Mouse (Mus musculus) myocyte (in vitro differentiated cells): Measurements from ENCODE around the gene Lrrc1. TPM values are rescaled to one million over a fixed set of nuclear protein-coding genes. Genes with fewer than 3 reads are reported as not detected.

Experiments used
- H3K27me3 ChIP-seq: one replicate; pipeline ENCODE4 v1.6.1; 2011; ENCODE audit not compliant: control insufficient read depth, insufficient read depth, insufficient read length
- H3K36me3 ChIP-seq: one replicate; pipeline ENCODE4 v1.6.1; 2011; ENCODE audit not compliant: control insufficient read depth, insufficient read depth
- H3K4me2 ChIP-seq: one replicate; pipeline ENCODE4 v1.6.1; 2011; ENCODE audit warnings: low read depth, control low read depth
- H3K4me3 ChIP-seq: one replicate; pipeline ENCODE4 v1.5.1; 2011; ENCODE audit warnings: mild to moderate bottlenecking, control low read depth, moderate library complexity
- H3K79me2 ChIP-seq: one replicate; pipeline ENCODE4 v1.6.1; 2011; ENCODE audit not compliant: control insufficient read depth, insufficient read depth
- H3ac ChIP-seq: one replicate; pipeline ENCODE4 v1.6.1; 2011; ENCODE audit not compliant: control insufficient read depth, insufficient read length
- CEBPB ChIP-seq: IDR thresholded peaks from 2 replicates; pipeline ENCODE4 v1.6.1; 2011; ENCODE audit warnings: mild to moderate bottlenecking, moderate library complexity; ENCODE audit not compliant: poor library complexity, insufficient read depth, severe bottlenecking
- E2F4 ChIP-seq: IDR thresholded peaks from one replicate; pipeline ENCODE4 v1.6.1; 2011; ENCODE audit warnings: mild to moderate bottlenecking, control low read depth, moderate library complexity; ENCODE audit not compliant: insufficient read depth
- MAX ChIP-seq: IDR thresholded peaks from one replicate; pipeline ENCODE4 v1.6.1; 2011; ENCODE audit warnings: low read depth, mild to moderate bottlenecking, control low read depth
- MYOD1 ChIP-seq, 3 experiments: IDR thresholded peaks; one replicate each; pipeline ENCODE4 v1.6.1; 2011; ENCODE audit warnings: control low read depth in 2 of 3, low read depth in 2 of 3, mild to moderate bottlenecking in 2 of 3, moderate library complexity in 1 of 3; ENCODE audit not compliant: insufficient read length in 2 of 3, control insufficient read depth in 1 of 3
- MYOG ChIP-seq, 3 experiments: IDR thresholded peaks; one replicate each; pipeline ENCODE4 v1.6.1; 2011; ENCODE audit warnings: control low read depth in 2 of 3, low read depth in 2 of 3, mild to moderate bottlenecking in 2 of 3; ENCODE audit not compliant: insufficient read length in 2 of 3, control insufficient read depth in 1 of 3, insufficient read depth in 1 of 3
- POLR2A ChIP-seq: IDR thresholded peaks from one replicate; pipeline ENCODE4 v1.6.1; 2011; ENCODE audit warnings: low read depth, mild to moderate bottlenecking, control low read depth, moderate library complexity; ENCODE audit not compliant: insufficient read length
- POLR2AphosphoS2 ChIP-seq: IDR thresholded peaks from one replicate; pipeline ENCODE4 v1.6.1; 2011; ENCODE audit warnings: low read depth, control low read depth; ENCODE audit not compliant: insufficient read length
- REST ChIP-seq: IDR thresholded peaks from one replicate; pipeline ENCODE4 v1.6.1; 2011; ENCODE audit warnings: mild to moderate bottlenecking, control low read depth, moderate library complexity; ENCODE audit not compliant: insufficient read depth, insufficient read length
- SRF ChIP-seq: IDR thresholded peaks from one replicate; pipeline ENCODE4 v1.6.1; 2011; ENCODE audit warnings: low read depth; ENCODE audit not compliant: control insufficient read depth, insufficient read length
- TCF12 ChIP-seq: IDR thresholded peaks from one replicate; pipeline ENCODE4 v1.6.1; 2011; ENCODE audit warnings: mild to moderate bottlenecking, control low read depth; ENCODE audit not compliant: poor library complexity, insufficient read depth, severe bottlenecking
- TCF3 ChIP-seq: IDR thresholded peaks from one replicate; pipeline ENCODE4 v1.6.1; 2011; ENCODE audit warnings: low read depth, control low read depth; ENCODE audit not compliant: insufficient read length
- USF1 ChIP-seq: IDR thresholded peaks from one replicate; pipeline ENCODE4 v1.6.1; 2011; ENCODE audit warnings: low read depth, mild to moderate bottlenecking, control low read depth, moderate library complexity
- polyA plus RNA-seq: library from polyadenylated mRNA; unstranded; fragments of >200 nt; fragmentation: generic; extraction: Trizol; gene quantifications from one replicate; pipeline ENCODE4 v1.2.1, GENCODE M21; 2012; ENCODE audit warnings: missing spikeins

Lrrc1 gene
- polyA plus RNA-seq, 1 experiment, result 10.4 TPM

GRCm38 (mm10) chr9:77474535-77474934 lies 70.1 kb downstream of the Lrrc1 start:
- Histone ChIP-seq H3K36me3 (no peaks in the 10 kb centered on the region), H3K27me3 (no peaks in the 10 kb centered on the region), H3K4me3 (no peak overlapping the region), H3K4me2 (no peak overlapping the region), H3ac (no peak overlapping the region), H3K79me2 (no peaks in the 10 kb centered on the region)
- TF ChIP-seq MAX, result no peak
- TF ChIP-seq MYOD1 (IDR thresholded peaks at IDR 0.05; ENCODE audit: control insufficient read depth in 1 of 3, insufficient read length in 2 of 3, low read depth in 2 of 3), result no peak
- no peak for TF ChIP-seq REST
- no peak for TF ChIP-seq POLR2A
- TF ChIP-seq CEBPB, result no peak
- TF ChIP-seq MYOG (IDR thresholded peaks at IDR 0.05; ENCODE audit: control insufficient read depth in 1 of 3, insufficient read depth in 1 of 3, insufficient read length in 2 of 3, low read depth in 2 of 3), result no peak
- no peak for TF ChIP-seq SRF
- TF ChIP-seq POLR2AphosphoS2, result no peak

- TF ChIP-seq POLR2AphosphoS2 (no peak), REST (no peak), MAX (no peak), POLR2A (no peak), SRF (no peak), MYOD1 (IDR thresholded peaks at IDR 0.05; ENCODE audit: control insufficient read depth in 1 of 3, insufficient read length in 2 of 3, low read depth in 2 of 3) (no peak), MYOG (IDR thresholded peaks at IDR 0.05; ENCODE audit: control insufficient read depth in 1 of 3, insufficient read depth in 1 of 3, insufficient read length in 2 of 3, low read depth in 2 of 3) (no peak)
- Histone ChIP-seq H3K36me3 (no peaks in the 10 kb centered on the region), H3ac (no peak overlapping the region), H3K4me3 (no peak overlapping the region), H3K79me2 (no peaks in the 10 kb centered on the region), H3K27me3 (no peaks in the 10 kb centered on the region), H3K4me2 (no peak overlapping the region)
Observed at GRCm38 (mm10) chr9:77472557-77472956, 72.1 kb downstream of the Lrrc1 start.

- no peaks in the 10 kb centered on the region for H3K36me3 ChIP-seq
- H3K79me2 ChIP-seq, result no peaks in the 10 kb centered on the region
- no peak overlapping the region for H3K4me3 ChIP-seq
- no peak overlapping the region for H3K4me2 ChIP-seq
- no peak overlapping the region for H3ac ChIP-seq
- no peaks in the 10 kb centered on the region for H3K27me3 ChIP-seq
- TF ChIP-seq E2F4, result no peak
- TF ChIP-seq USF1, result no peak
- no peak for TF ChIP-seq MYOD1 (IDR thresholded peaks at IDR 0.05; ENCODE audit: control insufficient read depth in 1 of 3, insufficient read length in 2 of 3, low read depth in 2 of 3)
- no peak for TF ChIP-seq TCF12
- no peak for TF ChIP-seq POLR2A
- TF ChIP-seq REST, result no peak
Observed at GRCm38 (mm10) chr9:77471646-77472220, 72.9 kb downstream of the Lrrc1 start.

GRCm38 (mm10) chr9:77469791-77470607 lies 74.7 kb downstream of the Lrrc1 start:
- TF ChIP-seq CEBPB (no peak), SRF (no peak), TCF3 (no peak), MYOD1 (IDR thresholded peaks at IDR 0.05; ENCODE audit: control insufficient read depth in 1 of 3, insufficient read length in 2 of 3, low read depth in 2 of 3) (no peak), USF1 (no peak), E2F4 (no peak), MYOG (IDR thresholded peaks at IDR 0.05; ENCODE audit: control insufficient read depth in 1 of 3, insufficient read depth in 1 of 3, insufficient read length in 2 of 3, low read depth in 2 of 3) (no peak), TCF12 (no peak), MAX (no peak)
- no peak overlapping the region for H3ac ChIP-seq
- no peaks in the 10 kb centered on the region for H3K27me3 ChIP-seq
- no peak overlapping the region for H3K4me3 ChIP-seq
- no peak overlapping the region for H3K4me2 ChIP-seq
- H3K36me3 ChIP-seq, result no peaks in the 10 kb centered on the region
- H3K79me2 ChIP-seq, result no peaks in the 10 kb centered on the region

- H3K36me3 ChIP-seq, result no peaks in the 10 kb centered on the region
- H3K27me3 ChIP-seq, result no peaks in the 10 kb centered on the region
- H3ac ChIP-seq, result no peak overlapping the region
- no peak overlapping the region for H3K4me2 ChIP-seq
- H3K79me2 ChIP-seq, result no peaks in the 10 kb centered on the region
- TF ChIP-seq E2F4 (no peak), MYOD1 (IDR thresholded peaks at IDR 0.05; ENCODE audit: control insufficient read depth in 1 of 3, insufficient read length in 2 of 3, low read depth in 2 of 3) (no peak), CEBPB (no peak), TCF3 (no peak), USF1 (no peak), TCF12 (no peak), MYOG (IDR thresholded peaks at IDR 0.05; ENCODE audit: control insufficient read depth in 1 of 3, insufficient read depth in 1 of 3, insufficient read length in 2 of 3, low read depth in 2 of 3) (no peak), REST (no peak), POLR2AphosphoS2 (no peak), POLR2A (no peak)
- no peak overlapping the region for H3K4me3 ChIP-seq
Observed at GRCm38 (mm10) chr9:77466926-77467325, 77.7 kb downstream of the Lrrc1 start.
